Mouse (Mus musculus): Measurements from ENCODE around the gene Olfml3. TPM values are rescaled to one million over a fixed set of nuclear protein-coding genes. Genes with fewer than 3 reads are reported as not detected.

The Olfml3 gene
- total and polyA plus RNA-seq, 2 experiments: 1.3 to 1.5 TPM

GRCm38 (mm10) chr3:103737061-103737754, 593 bp downstream of the Olfml3 start:
- Histone ChIP-seq H3K27me3 (ENCODE audit: control insufficient read depth, insufficient read depth, low read length) (no peaks in the 10 kb centered on the region), H3K4me3 (ENCODE audit: insufficient read depth, low read depth, low read length) (peak overlapping the region; percentile 36), H3K4me1 (ENCODE audit: control insufficient read depth, insufficient read depth, low read length) (no peaks in the 10 kb centered on the region), H3K9ac (ENCODE audit: low read depth, low read length) (0 out of 2 replicates have a peak overlapping the region, but pooled peaks have one; percentile 7), H3K79me2 (ENCODE audit: control insufficient read depth, insufficient read depth, low read length) (no peaks in the 10 kb centered on the region), H3K27ac (replicated peaks; ENCODE audit: insufficient read depth, low read depth, low read length) (peak overlapping the region; percentile 28; the same call in 1 of the 2 replicates), H3K36me3 (ENCODE audit: control insufficient read depth, insufficient read depth, low read length) (peaks cover 4% of the 10 kb centered on the region; the same call in 1 of the 2 replicates)
- TF ChIP-seq POLR2A (IDR thresholded peaks at IDR 0.05; ENCODE audit: extremely low read depth, insufficient read depth, low read length) (no peak), CTCF (IDR thresholded peaks at IDR 0.05; ENCODE audit: low read depth, low read length) (no peak)
- no peak for DNase-seq (ENCODE audit: extremely low read depth, low read depth, low spot score)
- 74% methylated on average over 16 of the region's 16 CpGs for WGBS

GRCm38 (mm10) chr3:103735776-103736600, 1.8 kb downstream of the Olfml3 start:
- Histone ChIP-seq H3K79me2 (ENCODE audit: control insufficient read depth, insufficient read depth, low read length) (no peaks in the 10 kb centered on the region), H3K4me1 (ENCODE audit: control insufficient read depth, insufficient read depth, low read length) (no peaks in the 10 kb centered on the region), H3K36me3 (ENCODE audit: control insufficient read depth, insufficient read depth, low read length) (no peaks in the 10 kb centered on the region), H3K9ac (ENCODE audit: low read depth, low read length) (no peak overlapping the region), H3K27me3 (ENCODE audit: control insufficient read depth, insufficient read depth, low read length) (no peaks in the 10 kb centered on the region), H3K27ac (replicated peaks; ENCODE audit: insufficient read depth, low read depth, low read length) (no peak overlapping the region; the same call in 1 of the 2 replicates), H3K4me3 (ENCODE audit: insufficient read depth, low read depth, low read length) (no peak overlapping the region)
- DNase-seq (ENCODE audit: extremely low read depth, low read depth, low spot score): no peak
- TF ChIP-seq POLR2A (IDR thresholded peaks at IDR 0.05; ENCODE audit: extremely low read depth, insufficient read depth, low read length) (no peak), CTCF (IDR thresholded peaks at IDR 0.05; ENCODE audit: low read depth, low read length) (no peak)
- 93% methylated on average over 28 of the region's 28 CpGs for WGBS

- no peaks in the 10 kb centered on the region for H3K36me3 ChIP-seq (ENCODE audit: control insufficient read depth, insufficient read depth, low read length)
- no peak overlapping the region for H3K9ac ChIP-seq (ENCODE audit: low read depth, low read length)
- no peaks in the 10 kb centered on the region for H3K79me2 ChIP-seq (ENCODE audit: control insufficient read depth, insufficient read depth, low read length)
- no peak overlapping the region for H3K27ac ChIP-seq (replicated peaks; ENCODE audit: insufficient read depth, low read depth, low read length)
- TF ChIP-seq POLR2A (IDR thresholded peaks at IDR 0.05; ENCODE audit: extremely low read depth, insufficient read depth, low read length): no peak
- no peak overlapping the region for H3K4me3 ChIP-seq (ENCODE audit: insufficient read depth, low read depth, low read length)
- WGBS: 15% methylated on average over 11 of the region's 11 CpGs
- no peaks in the 10 kb centered on the region for H3K27me3 ChIP-seq (ENCODE audit: control insufficient read depth, insufficient read depth, low read length)
- H3K4me1 ChIP-seq (ENCODE audit: control insufficient read depth, insufficient read depth, low read length): no peaks in the 10 kb centered on the region
- DNase-seq (ENCODE audit: extremely low read depth, low read depth, low spot score): no peak
Observed at GRCm38 (mm10) chr3:103734696-103735519, 2.9 kb downstream of the Olfml3 start.

GRCm38 (mm10) chr3:103733799-103734695, 3.8 kb downstream of the Olfml3 start:
- no peaks in the 10 kb centered on the region for H3K79me2 ChIP-seq (ENCODE audit: control insufficient read depth, insufficient read depth, low read length)
- WGBS: 71% methylated on average over 19 of the region's 19 CpGs
- H3K9ac ChIP-seq (ENCODE audit: low read depth, low read length): no peak overlapping the region
- no peak for DNase-seq (ENCODE audit: extremely low read depth, low read depth, low spot score)
- H3K4me3 ChIP-seq (ENCODE audit: insufficient read depth, low read depth, low read length): no peak overlapping the region
- H3K27me3 ChIP-seq (ENCODE audit: control insufficient read depth, insufficient read depth, low read length): no peaks in the 10 kb centered on the region
- no peak overlapping the region for H3K27ac ChIP-seq (replicated peaks; ENCODE audit: insufficient read depth, low read depth, low read length)
- H3K4me1 ChIP-seq (ENCODE audit: control insufficient read depth, insufficient read depth, low read length): no peaks in the 10 kb centered on the region
- TF ChIP-seq CTCF (IDR thresholded peaks at IDR 0.05; ENCODE audit: low read depth, low read length): no peak
- no peak for TF ChIP-seq POLR2A (IDR thresholded peaks at IDR 0.05; ENCODE audit: extremely low read depth, insufficient read depth, low read length)
- no peaks in the 10 kb centered on the region for H3K36me3 ChIP-seq (ENCODE audit: control insufficient read depth, insufficient read depth, low read length)

GRCm38 (mm10) chr3:103733176-103733575, 4.6 kb downstream of the Olfml3 start:
- no peak overlapping the region for H3K4me3 ChIP-seq (ENCODE audit: insufficient read depth, low read depth, low read length)
- no peaks in the 10 kb centered on the region for H3K27me3 ChIP-seq (ENCODE audit: control insufficient read depth, insufficient read depth, low read length)
- no peak overlapping the region for H3K9ac ChIP-seq (ENCODE audit: low read depth, low read length)
- TF ChIP-seq POLR2A (IDR thresholded peaks at IDR 0.05; ENCODE audit: extremely low read depth, insufficient read depth, low read length): no peak
- no peak for TF ChIP-seq CTCF (IDR thresholded peaks at IDR 0.05; ENCODE audit: low read depth, low read length)
- H3K27ac ChIP-seq (replicated peaks; ENCODE audit: insufficient read depth, low read depth, low read length): no peak overlapping the region
- WGBS: 77% methylated on average over 2 of the region's 2 CpGs
- H3K4me1 ChIP-seq (ENCODE audit: control insufficient read depth, insufficient read depth, low read length): no peaks in the 10 kb centered on the region
- DNase-seq (ENCODE audit: extremely low read depth, low read depth, low spot score): no peak
- H3K79me2 ChIP-seq (ENCODE audit: control insufficient read depth, insufficient read depth, low read length): no peaks in the 10 kb centered on the region
- no peaks in the 10 kb centered on the region for H3K36me3 ChIP-seq (ENCODE audit: control insufficient read depth, insufficient read depth, low read length)

All from liver, adult 2 months (tissue).